4 mouse cellular contexts compared by ENCODE assay signal in genomic region chr13:99663422-99663821, GRCm38 (mm10).
A peak's percentile ranks its signal among the peaks of the same experiment; 100 is the strongest.
DNase-seq lines count a peak whose midpoint lies in the region; TF ChIP-seq lines count a peak whose summit lies in the region.
"Not testable (repeated sequence)": the region's sequence is repeated elsewhere in the genome, so short reads cannot be mapped to it uniquely, and the experiment has no call there.

No protein-coding gene starts in this region.

- not testable (repeated sequence) for H3K4me2 ChIP-seq in CH12.LX (ENCODE audit: insufficient read depth, low read depth, poor library complexity, severe bottlenecking); myocyte (ENCODE audit: low read depth)

- TF ChIP-seq CTCF in C2C12 (IDR thresholded peaks at IDR 0.05; ENCODE audit: control insufficient read depth, insufficient read depth, insufficient read length); CH12.LX (conservative IDR thresholded peaks at IDR 0.05 in 1 of 2, IDR thresholded peaks at IDR 0.05 in 1 of 2; ENCODE audit: low read depth in 2 of 2, low read length in 2 of 2): not testable (repeated sequence)

- not testable (repeated sequence) for H3K4me1 ChIP-seq in CH12.LX (ENCODE audit: control insufficient read depth in 1 of 2, insufficient read depth in 2 of 2)

- not testable (repeated sequence) for H3K4me3 ChIP-seq in C2C12 (ENCODE audit: insufficient read depth, poor library complexity, severe bottlenecking); CH12.LX (replicated peaks in 1 of 3; ENCODE audit: low read depth in 2 of 3, low read length in 2 of 3, poor library complexity in 1 of 3); myocyte

- H3K27me3 ChIP-seq in C2C12 (ENCODE audit: control insufficient read depth, insufficient read depth, insufficient read length); CH12.LX (replicated peaks); myocyte (ENCODE audit: control insufficient read depth, insufficient read depth, insufficient read length): not testable (repeated sequence)

- TF ChIP-seq EP300 in CH12.LX (IDR thresholded peaks at IDR 0.05; ENCODE audit: low read length): not testable (repeated sequence)

- dilution Hi-C loops in CH12.LX (cut with MboI; ENCODE audit: extremely low pct_ligation_motif_present, extremely low pct_unique_long_range_greater_than_20kb, low sequenced_read_pairs): not testable (repeated sequence)

- not testable (repeated sequence) for H3K36me3 ChIP-seq in C2C12 (ENCODE audit: control insufficient read depth, insufficient read depth); CH12.LX (replicated peaks in 1 of 2; ENCODE audit: control insufficient read depth in 1 of 2, insufficient read depth in 1 of 2, low read length in 1 of 2); myocyte (ENCODE audit: control insufficient read depth, insufficient read depth)

- H3K79me2 ChIP-seq in C2C12 (ENCODE audit: control insufficient read depth, insufficient read depth); CH12.LX (replicated peaks; ENCODE audit: control insufficient read depth, extremely low read depth, insufficient read depth, poor library complexity, severe bottlenecking); myocyte (ENCODE audit: control insufficient read depth, insufficient read depth): not testable (repeated sequence)

- H3K27ac ChIP-seq in CH12.LX (ENCODE audit: insufficient read depth, low read depth): not testable (repeated sequence)

- TF ChIP-seq POLR2A in CH12.LX (IDR thresholded peaks at IDR 0.05; ENCODE audit: low read depth, low read length); myocyte (IDR thresholded peaks at IDR 0.05; ENCODE audit: insufficient read length, low read depth): not testable (repeated sequence)

- not testable (repeated sequence) for TF ChIP-seq RAD21 in CH12.LX (IDR thresholded peaks at IDR 0.05; ENCODE audit: low read depth, low read length)

- in situ Hi-C loops in CH12.LX (cut with MboI; ENCODE audit: low pct_ligation_motif_present, low pct_unique_long_range_greater_than_20kb, low sequenced_read_pairs): not testable (repeated sequence)

- not testable (repeated sequence) for DNase-seq in CH12.LX (ENCODE audit: extremely low read depth)
- DNase-seq in heart, adult 11 months: peak; percentile 11

- H3K9ac ChIP-seq in CH12.LX (ENCODE audit: insufficient read depth, low read depth): not testable (repeated sequence)

- not testable (repeated sequence) for H3ac ChIP-seq in C2C12 (ENCODE audit: control insufficient read depth, insufficient read length, low read depth); myocyte (ENCODE audit: control insufficient read depth, insufficient read length)

- not testable (repeated sequence) for H3K9me3 ChIP-seq in CH12.LX (replicated peaks; ENCODE audit: low read length)

- not testable (repeated sequence) for H3K79me3 ChIP-seq in C2C12 (ENCODE audit: low read depth)

TF ChIP-seq in C2C12, 6 proteins besides CTCF, POLR2A, EP300 and RAD21:
- TF ChIP-seq USF1 (IDR thresholded peaks at IDR 0.05; ENCODE audit: low read depth): peak; percentile 48

TF ChIP-seq in CH12.LX, 34 proteins besides CTCF, POLR2A, EP300 and RAD21:
- TF ChIP-seq USF1 (IDR thresholded peaks at IDR 0.05; ENCODE audit: low read depth, low read length): peak; percentile 72
- peak; percentile 94 for TF ChIP-seq USF2 (conservative IDR thresholded peaks at IDR 0.05; ENCODE audit: low read depth, low read length)
- peak; percentile 56 for TF ChIP-seq MAX (IDR thresholded peaks at IDR 0.05; ENCODE audit: low read length)

TF ChIP-seq in myocyte, 11 proteins besides CTCF, POLR2A, EP300 and RAD21:
- TF ChIP-seq USF1 (IDR thresholded peaks at IDR 0.05; ENCODE audit: low read depth): peak; percentile 0
TF ChIP-seq in myocyte: peak in this region for 1; not testable (repeated sequence) for 10.
